Mouse (Mus musculus): ENCODE data around the gene Gm21973. TPM values are rescaled to one million over a fixed set of nuclear protein-coding genes. Genes with fewer than 3 reads are reported as not detected.

The Gm21973 gene
- polyA plus RNA-seq (2015; fragmentation: Illumina TruSeq; extraction: RNeasy Lipid Tissue Mini Kit (QIAGEN cat#74804); ENCODE audit: insufficient read depth, low replicate concordance) = not detected

GRCm38 (mm10) chr15:10325080-10325479, at the start of gene Gm21973:
Gene Gm21973, plus strand, starts transcription at chr15:10325380.

GRCm38 (mm10) chr15:10358039-10358948, 33.1 kb downstream of the Gm21973 start, which contains the start of gene Agxt2:
Gene Agxt2, plus strand, starts transcription at chr15:10358532.

Other genes starting within 250 kb of the Gm21973 start
- 0.50 TPM for gene Prlr, start 148.1 kb upstream of the Gm21973 start, polyA plus RNA-seq (2015; fragmentation: Illumina TruSeq; extraction: RNeasy Lipid Tissue Mini Kit (QIAGEN cat#74804); ENCODE audit: insufficient read depth, low replicate concordance)
- not detected for gene Agxt2, start 33.2 kb downstream of the Gm21973 start, polyA plus RNA-seq (2015; fragmentation: Illumina TruSeq; extraction: RNeasy Lipid Tissue Mini Kit (QIAGEN cat#74804); ENCODE audit: insufficient read depth, low replicate concordance)
- 40.4 TPM for gene Dnajc21, start 145.1 kb downstream of the Gm21973 start, polyA plus RNA-seq (2015; fragmentation: Illumina TruSeq; extraction: RNeasy Lipid Tissue Mini Kit (QIAGEN cat#74804); ENCODE audit: insufficient read depth, low replicate concordance)
- 51.2 TPM for gene Brix1, start 160.6 kb downstream of the Gm21973 start, polyA plus RNA-seq (2015; fragmentation: Illumina TruSeq; extraction: RNeasy Lipid Tissue Mini Kit (QIAGEN cat#74804); ENCODE audit: insufficient read depth, low replicate concordance)
- 39.9 TPM for gene Rad1, start 160.6 kb downstream of the Gm21973 start, polyA plus RNA-seq (2015; fragmentation: Illumina TruSeq; extraction: RNeasy Lipid Tissue Mini Kit (QIAGEN cat#74804); ENCODE audit: insufficient read depth, low replicate concordance)
- not detected for gene Ttc23l, start 233.3 kb downstream of the Gm21973 start, polyA plus RNA-seq (2015; fragmentation: Illumina TruSeq; extraction: RNeasy Lipid Tissue Mini Kit (QIAGEN cat#74804); ENCODE audit: insufficient read depth, low replicate concordance)

Data from spleen, adult 10 weeks (tissue).